Mouse (Mus musculus) cortical plate, adult 2 months (tissue): ENCODE measurements around the gene Arrdc3. TPM values are rescaled to one million over a fixed set of nuclear protein-coding genes. Genes with fewer than 3 reads are reported as not detected.

ENCODE experiments used
- H3K27ac ChIP-seq: fragments of 200-500 bp; 2 replicates; pipeline ENCODE4 v1.5.1; 2012; ENCODE audit warnings: low read length, control low read depth, inconsistent platforms; ENCODE audit not compliant: insufficient read depth
- H3K4me1 ChIP-seq: fragments of 200-500 bp; 2 replicates; pipeline ENCODE4 v1.6.1; 2011; ENCODE audit warnings: low read length; ENCODE audit not compliant: control insufficient read depth, insufficient read depth
- H3K4me3 ChIP-seq: fragments of 200-500 bp; 2 replicates; pipeline ENCODE4 v1.5.1; 2011; ENCODE audit warnings: mild to moderate bottlenecking, low read length, control low read depth; ENCODE audit not compliant: insufficient read depth
- CTCF ChIP-seq: fragments of 200-500 bp; IDR thresholded peaks from 2 replicates; pipeline ENCODE4 v1.5.1; 2011; ENCODE audit warnings: mild to moderate bottlenecking, control low read depth, low read length; ENCODE audit not compliant: insufficient read depth; ENCODE audit errors: extremely low read depth
- POLR2A ChIP-seq: fragments of 200-500 bp; IDR thresholded peaks from 2 replicates; pipeline ENCODE4 v1.6.1; 2011; ENCODE audit warnings: mild to moderate bottlenecking, low read length, control low read depth; ENCODE audit not compliant: insufficient read depth; ENCODE audit errors: extremely low read depth
- polyA plus RNA-seq: library from polyadenylated mRNA; depleted of rRNA; stranded (reverse); fragments of >200 nt; gene quantifications from 2 replicates; pipeline ENCODE4 v1.2.3, GENCODE M21; 2012; rRNA removed

Arrdc3 gene
- polyA plus RNA-seq: 41.8 and 50.7 TPM in 2 replicates

DNA sequence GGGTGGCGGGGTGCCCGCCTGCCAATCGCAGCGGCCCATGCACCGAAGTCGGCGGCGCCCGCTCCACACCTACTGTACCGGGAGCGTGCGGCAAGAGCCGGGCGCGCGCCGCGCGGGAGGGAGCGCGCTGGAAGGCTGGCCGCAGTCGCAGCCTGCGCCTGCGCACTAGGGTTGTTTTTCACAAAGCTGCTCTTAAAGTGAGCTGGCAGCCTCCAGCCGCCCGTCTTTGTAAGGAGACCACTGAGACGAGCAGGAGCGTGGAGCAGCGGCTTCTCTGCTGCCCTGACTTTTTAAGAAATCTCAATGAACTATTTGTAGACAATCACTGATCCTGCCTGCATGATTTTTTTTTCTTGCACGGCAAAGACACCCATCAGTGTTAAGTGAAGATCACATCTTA is at the start of gene Arrdc3:
Gene Arrdc3 (plus strand): TSS at position 195 of the 400 bp plus-strand sequence.
- TF ChIP-seq POLR2A (peak; percentile 100), CTCF (no peak)
- peak within 1 kb of the TSS; percentile 67 for H3K4me3 ChIP-seq
- H3K4me1 ChIP-seq: peaks cover 1% of the 10 kb centered on the region; the same call in 1 of the 2 replicates
- H3K27ac ChIP-seq: peak within 1 kb of the TSS; percentile 77

DNA sequence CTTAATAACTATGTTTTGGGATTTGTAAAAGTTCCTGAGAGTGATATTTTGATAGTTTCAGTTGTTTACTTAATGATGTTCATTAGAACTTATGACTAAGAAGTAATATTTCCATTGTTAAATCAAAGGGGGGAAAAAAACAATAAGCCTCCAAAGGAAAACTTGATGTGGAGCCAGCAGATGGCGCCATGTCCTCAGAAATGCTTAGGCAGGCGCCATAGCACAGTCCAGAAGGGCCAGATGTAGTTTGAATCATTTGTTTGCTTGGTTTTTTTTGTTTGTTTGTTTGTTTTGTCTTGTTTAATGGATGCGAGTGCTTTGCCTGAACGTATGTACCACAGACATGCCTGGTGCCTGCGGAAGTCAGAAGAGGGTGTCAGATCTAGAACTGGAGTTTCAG is 21.0 kb upstream of the Arrdc3 start:
- Histone ChIP-seq H3K4me1 (no peaks in the 10 kb centered on the region), H3K27ac (no peak overlapping the region), H3K4me3 (no peak overlapping the region)
- TF ChIP-seq POLR2A (no peak), CTCF (peak; percentile 87)

DNA sequence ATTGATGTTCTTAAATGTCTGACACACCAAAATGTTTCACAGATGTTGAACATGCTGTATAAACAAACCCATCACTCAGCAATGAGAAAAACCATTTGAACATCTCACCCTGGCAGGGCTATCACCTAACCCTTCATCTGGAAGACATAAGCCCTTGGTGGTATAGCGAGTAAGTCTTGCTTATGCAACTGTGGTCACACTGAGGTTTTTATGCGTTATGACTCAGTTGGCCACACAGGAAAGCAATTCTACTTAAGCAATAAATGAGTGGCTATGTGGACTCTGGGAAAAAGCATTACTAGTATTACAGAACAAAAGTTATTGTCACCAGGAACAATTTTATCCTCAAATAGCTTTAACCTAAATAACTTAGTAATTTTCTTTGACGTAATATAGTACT is 19.0 kb upstream of the Arrdc3 start:
- TF ChIP-seq CTCF (no peak), POLR2A (no peak)
- Histone ChIP-seq H3K27ac (no peak overlapping the region), H3K4me3 (no peak overlapping the region), H3K4me1 (no peaks in the 10 kb centered on the region)

DNA sequence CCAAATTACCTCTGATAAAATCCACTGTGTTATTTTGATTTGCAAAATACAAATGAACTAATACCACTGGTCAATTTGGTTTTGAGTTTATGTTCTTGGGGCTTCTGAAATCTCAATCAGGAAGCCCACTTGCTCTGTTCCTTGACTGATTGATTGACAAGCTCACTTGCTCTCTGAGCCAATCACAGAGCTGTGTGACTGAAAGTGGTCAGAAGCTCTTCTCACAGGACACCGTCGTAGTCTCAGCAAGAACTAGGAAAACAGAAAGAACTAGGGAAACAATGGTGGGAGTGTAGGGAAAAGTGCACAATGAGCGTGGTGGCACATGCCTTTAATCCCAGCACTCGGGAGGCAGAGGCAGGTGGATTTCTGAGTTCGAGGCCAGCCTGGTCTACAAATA is 8.1 kb upstream of the Arrdc3 start:
- TF ChIP-seq POLR2A (no peak), CTCF (no peak)
- H3K4me3 ChIP-seq: no peak overlapping the region

DNA sequence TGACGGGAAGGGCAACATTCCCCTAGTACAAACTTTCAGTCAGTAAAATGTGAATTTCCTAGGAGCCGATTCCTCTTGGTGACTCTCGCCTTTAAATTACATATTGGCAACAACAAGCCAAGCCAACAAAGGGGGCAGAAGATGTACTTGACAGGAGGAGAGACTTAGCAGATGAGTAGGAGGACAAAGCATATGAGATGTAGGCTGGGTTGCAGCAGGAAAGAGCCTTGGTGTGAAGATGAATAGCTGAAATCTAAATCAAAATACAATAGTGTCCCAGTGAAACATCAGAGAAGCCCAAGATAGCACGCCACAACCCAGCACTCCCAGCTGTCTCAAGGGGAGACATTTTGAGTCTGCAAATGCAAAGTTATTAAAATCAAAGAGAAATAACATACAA is 2.4 kb upstream of the Arrdc3 start:
- no peak for TF ChIP-seq POLR2A
- peaks cover 1% of the 10 kb centered on the region; the same call in 1 of the 2 replicates for H3K4me1 ChIP-seq
- no peak overlapping the region for H3K4me3 ChIP-seq
- H3K27ac ChIP-seq: no peak overlapping the region

More for the DNA sequence above, 8.1 kb upstream of the Arrdc3 start:
- Histone ChIP-seq H3K27ac (no peak overlapping the region), H3K4me1 (no peaks in the 10 kb centered on the region)

DNA sequence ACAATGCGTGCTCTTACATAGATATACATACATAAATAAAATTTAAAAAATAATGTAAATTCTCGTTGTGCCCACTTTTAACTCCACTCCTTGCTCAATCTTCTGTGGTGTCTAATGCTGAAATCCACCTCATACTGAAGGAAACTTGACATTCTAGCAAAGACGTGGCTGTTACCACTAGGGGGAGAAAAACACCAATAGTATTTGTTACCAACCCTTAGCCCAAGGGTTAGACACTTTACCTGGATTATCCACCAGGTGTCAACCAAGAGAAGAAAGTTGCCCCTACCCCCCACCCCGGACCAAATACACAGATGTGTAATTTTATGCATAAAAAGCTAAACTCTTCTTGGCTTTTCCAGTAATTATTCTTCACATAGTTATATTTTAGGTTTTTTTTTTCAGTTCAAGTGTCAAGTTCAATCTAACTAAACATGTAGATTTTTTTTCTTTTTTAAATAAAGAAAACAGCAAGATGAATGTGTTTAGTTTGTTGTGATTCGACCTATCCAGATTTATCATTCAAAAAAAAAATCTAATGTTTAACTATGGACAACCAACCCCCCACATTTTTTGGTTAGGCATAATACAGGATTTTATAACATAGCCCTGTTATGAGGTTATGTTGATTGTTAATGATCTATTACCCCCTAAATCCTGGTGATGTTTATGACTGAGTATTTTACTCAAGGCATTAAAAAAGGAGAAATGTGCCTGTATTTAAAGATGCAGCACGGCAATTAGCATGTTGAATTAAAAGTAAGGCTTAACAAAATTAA is 1.3 kb upstream of the Arrdc3 start:
- Histone ChIP-seq H3K4me3 (no peak overlapping the region; the same call in 1 of the 2 replicates), H3K4me1 (peaks cover 1% of the 10 kb centered on the region; the same call in 1 of the 2 replicates), H3K27ac (no peak overlapping the region)
- TF ChIP-seq CTCF (peak; percentile 49), POLR2A (no peak)

DNA sequence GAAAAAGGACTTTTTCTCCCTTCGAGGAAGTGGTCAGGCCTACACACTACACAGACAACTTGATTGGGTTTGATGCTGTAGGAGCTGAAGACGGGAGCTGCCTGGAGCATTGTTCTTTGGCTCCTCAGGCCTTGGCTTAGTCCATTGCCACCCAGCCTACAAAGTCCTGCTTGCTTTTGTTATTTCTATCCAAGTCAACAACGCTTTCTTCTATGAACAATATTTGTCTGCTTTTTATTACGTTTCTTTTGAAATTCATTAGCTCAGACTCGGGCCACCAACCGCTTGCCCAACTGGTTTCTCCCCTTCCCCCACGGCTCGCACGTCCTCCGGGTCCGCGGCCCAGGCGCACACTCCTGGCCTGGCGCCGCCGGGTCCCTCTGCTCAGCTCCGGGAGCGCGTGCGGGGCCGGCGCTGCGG is 458 bp upstream of the Arrdc3 start:
- Histone ChIP-seq H3K27ac (peak overlapping the region; percentile 77), H3K4me1 (peaks cover 1% of the 10 kb centered on the region; the same call in 1 of the 2 replicates), H3K4me3 (peak overlapping the region; percentile 67)
- TF ChIP-seq CTCF: no peak
- TF ChIP-seq POLR2A: no peak

DNA sequence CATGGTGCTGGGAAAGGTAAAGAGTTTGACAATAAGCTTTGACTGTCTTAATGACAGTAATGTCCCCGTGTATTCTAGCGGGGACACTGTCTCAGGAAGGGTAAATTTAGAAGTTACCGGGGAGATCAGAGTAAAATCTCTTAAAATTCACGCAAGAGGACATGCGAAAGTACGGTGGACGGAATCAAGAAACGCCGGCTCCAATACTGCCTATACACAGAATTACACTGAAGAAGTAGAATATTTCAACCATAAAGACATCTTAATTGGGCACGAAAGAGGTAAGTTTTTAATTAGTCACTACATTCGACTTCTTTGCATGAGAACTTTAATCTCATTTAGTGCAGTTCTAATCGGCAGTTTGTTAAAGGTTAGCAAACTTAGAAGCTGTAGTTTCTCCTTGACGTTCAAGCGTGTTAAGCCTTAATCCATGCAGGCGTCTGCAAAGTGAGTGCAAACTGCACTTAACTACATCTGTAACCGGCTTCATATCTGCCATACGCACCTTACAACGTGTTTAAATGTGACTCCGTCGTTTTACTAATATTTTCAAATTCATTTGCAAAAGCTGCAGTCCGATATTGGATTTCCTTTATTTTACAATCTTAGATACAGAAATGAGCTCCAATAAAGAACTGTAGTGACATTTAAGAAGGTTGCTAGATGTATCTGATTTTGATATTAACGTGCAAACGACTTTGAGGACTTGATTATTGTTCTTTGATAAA is 629 bp downstream of the Arrdc3 start:
- peak overlapping the region; percentile 67 for H3K4me3 ChIP-seq
- peak overlapping the region; percentile 34 for H3K27ac ChIP-seq
- peaks cover 1% of the 10 kb centered on the region; the same call in 1 of the 2 replicates for H3K4me1 ChIP-seq
- TF ChIP-seq CTCF (no peak), POLR2A (peak; percentile 35; the same call in 1 of the 2 replicates)

DNA sequence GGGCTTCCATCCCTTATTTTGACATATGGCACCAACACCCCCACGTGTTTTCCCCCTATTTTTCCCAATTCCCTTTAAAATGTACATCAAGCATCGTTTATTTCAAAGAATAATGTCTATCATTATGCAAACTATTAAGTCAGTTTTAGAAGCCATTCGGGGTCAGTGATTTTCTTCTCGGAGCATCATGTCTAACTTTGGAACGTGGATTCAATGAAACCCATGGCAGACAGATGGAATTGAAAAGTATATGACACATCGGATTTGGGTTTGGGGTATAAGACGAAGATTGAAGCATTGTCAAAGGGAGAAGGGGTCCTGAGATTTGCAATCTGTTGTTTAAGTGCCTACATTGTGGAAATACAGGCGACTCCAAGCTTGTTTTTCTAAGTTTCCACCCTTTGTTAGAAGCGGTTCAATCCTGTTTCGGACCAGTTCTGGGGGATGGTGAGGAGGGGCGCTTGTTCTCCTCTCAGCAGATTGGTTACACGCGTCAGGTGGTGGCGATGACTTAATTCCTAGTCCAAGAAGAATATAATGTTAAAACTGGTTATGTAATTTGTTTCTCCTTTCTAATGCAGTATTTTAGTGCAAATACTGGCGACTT is 1.3 kb downstream of the Arrdc3 start:
- Histone ChIP-seq H3K27ac (peak overlapping the region; percentile 98), H3K4me3 (peak overlapping the region; percentile 67), H3K4me1 (peaks cover 1% of the 10 kb centered on the region; the same call in 1 of the 2 replicates)
- TF ChIP-seq POLR2A: peak; percentile 66
- no peak for TF ChIP-seq CTCF
